Mouse (Mus musculus): ENCODE measurements around the gene Gstt1. TPM values are rescaled to one million over a fixed set of nuclear protein-coding genes. Genes with fewer than 3 reads are reported as not detected.

Gene Gstt1
- total and polyA plus RNA-seq, 3 experiments = 1.3 to 3.8 TPM; not detected in 1

GRCm38 (mm10) chr10:75835761-75836531 is 37.6 kb upstream of the Gstt1 start (continued):
- TF ChIP-seq POLR2A (IDR thresholded peaks at IDR 0.05; ENCODE audit: control insufficient read depth in 1 of 2, insufficient read depth in 1 of 2, low read depth in 1 of 2, low read length in 2 of 2, poor library complexity in 1 of 2) (no peak; a peak in 1 of 4 replicates), ZC3H11A (IDR thresholded peaks at IDR 0.05; ENCODE audit: low read depth, low read length) (no peak), RAD21 (IDR thresholded peaks at IDR 0.05; ENCODE audit: low read depth, low read length) (no peak), ZKSCAN1 (IDR thresholded peaks at IDR 0.05; ENCODE audit: low read depth, low read length) (no peak), MXI1 (IDR thresholded peaks at IDR 0.05; ENCODE audit: low read depth, low read length) (no peak), ELF1 (IDR thresholded peaks at IDR 0.05; ENCODE audit: low read depth, low read length) (0 out of 2 replicates have a peak, but pooled peaks have one; percentile 37), ZNF384 (IDR thresholded peaks at IDR 0.05; ENCODE audit: low read depth, low read length) (peak; percentile 90), MAZ (IDR thresholded peaks at IDR 0.05; ENCODE audit: low read depth, low read length) (peak; percentile 68), EP300 (IDR thresholded peaks at IDR 0.05; ENCODE audit: low read depth in 1 of 2, low read length in 2 of 2) (peak in 1 of 2 experiments; percentile 42; a peak in 1 of 4 replicates), CTCF (IDR thresholded peaks at IDR 0.05 in 2 of 3, conservative IDR thresholded peaks at IDR 0.05 in 1 of 3; ENCODE audit: control insufficient read depth in 1 of 3, insufficient read depth in 1 of 3, low read depth in 2 of 3, low read length in 3 of 3, poor library complexity in 1 of 3, severe bottlenecking in 1 of 3) (peak in 1 of 3 experiments; percentile 33; a peak in 2 of 6 replicates), CHD2 (IDR thresholded peaks at IDR 0.05; ENCODE audit: low read length) (no peak), SIN3A (IDR thresholded peaks at IDR 0.05; ENCODE audit: low read length) (peak; percentile 69), TCF12 (IDR thresholded peaks at IDR 0.05; ENCODE audit: low read depth, low read length) (no peak), MAX (IDR thresholded peaks at IDR 0.05; ENCODE audit: low read length) (no peak), BHLHE40 (IDR thresholded peaks at IDR 0.05; ENCODE audit: borderline replicate concordance, low read depth, low read length) (no peak), NRF1 (IDR thresholded peaks at IDR 0.05; ENCODE audit: insufficient read depth, low read depth, low read length, poor library complexity, severe bottlenecking) (no peak), E2F4 (IDR thresholded peaks at IDR 0.05; ENCODE audit: borderline replicate concordance, low read depth, low read length) (no peak), MYC (IDR thresholded peaks at IDR 0.05; ENCODE audit: low read depth, low read length) (no peak), HCFC1 (IDR thresholded peaks at IDR 0.05; ENCODE audit: low read depth, low read length) (peak; percentile 66; the same call in 1 of the 2 replicates), TBP (IDR thresholded peaks at IDR 0.05; ENCODE audit: low read depth, low read length) (0 out of 2 replicates have a peak, but pooled peaks have one; percentile 41), CHD1 (IDR thresholded peaks at IDR 0.05; ENCODE audit: low read depth, low read length) (no peak), GATA1 (IDR thresholded peaks at IDR 0.05; ENCODE audit: low read depth, low read length) (no peak)

GRCm38 (mm10) chr10:75835307-75835706 is 36.9 kb upstream of the Gstt1 start:
- peak overlapping the region; percentile 99 for H3K27ac ChIP-seq (ENCODE audit: control insufficient read depth, low read depth, low read length)
- H3K27me3 ChIP-seq (ENCODE audit: control insufficient read depth in 1 of 2, insufficient read depth in 2 of 2, low read length in 2 of 2) = no peaks in the 10 kb centered on the region
- H3K4me1 ChIP-seq (ENCODE audit: control insufficient read depth in 1 of 2, insufficient read depth in 2 of 2, low read length in 2 of 2) = peaks cover 6 to 22% of the 10 kb centered on the region in 2 experiments
- peak overlapping the region; percentile 61 to 69 for H3K4me3 ChIP-seq (ENCODE audit: control insufficient read depth in 1 of 2, insufficient read depth in 1 of 2, low read depth in 2 of 2, low read length in 2 of 2)
- H3K9ac ChIP-seq (ENCODE audit: control insufficient read depth, low read depth, low read length, poor library complexity, severe bottlenecking) = peak overlapping the region; percentile 88
- H3K36me3 ChIP-seq (ENCODE audit: control insufficient read depth in 1 of 2, insufficient read depth in 2 of 2, low read length in 2 of 2) = peaks cover 0 to 19% of the 10 kb centered on the region in 2 experiments; a peak in 2 of 4 replicates
- H3K9me3 ChIP-seq (replicated peaks; ENCODE audit: insufficient read depth, low read length) = no peaks in the 10 kb centered on the region
- no peaks in the 10 kb centered on the region; the same call in 1 of the 2 replicates for H3K79me2 ChIP-seq (ENCODE audit: control insufficient read depth, insufficient read depth, low read length, poor library complexity)
- DNase-seq (ENCODE audit: low read depth, low spot score) = peak; percentile 93
- TF ChIP-seq RAD21 (IDR thresholded peaks at IDR 0.05; ENCODE audit: low read depth, low read length) (no peak), RCOR1 (IDR thresholded peaks at IDR 0.05; ENCODE audit: low read depth, low read length) (no peak), ZNF384 (IDR thresholded peaks at IDR 0.05; ENCODE audit: low read depth, low read length) (no peak), POLR2A (IDR thresholded peaks at IDR 0.05; ENCODE audit: control insufficient read depth in 1 of 2, insufficient read depth in 1 of 2, low read depth in 1 of 2, low read length in 2 of 2, poor library complexity in 1 of 2) (peak in 1 of 2 experiments; percentile 64; a peak in 2 of 4 replicates), UBTF (IDR thresholded peaks at IDR 0.05; ENCODE audit: borderline replicate concordance, insufficient read depth, low read depth, low read length) (no peak), ZMIZ1 (IDR thresholded peaks at IDR 0.05; ENCODE audit: low read depth, low read length) (no peak), TAL1 (IDR thresholded peaks at IDR 0.05; ENCODE audit: low read length) (no peak), KAT2A (conservative IDR thresholded peaks at IDR 0.05; ENCODE audit: low read depth, low read length) (no peak), ELF1 (IDR thresholded peaks at IDR 0.05; ENCODE audit: low read depth, low read length) (no peak), TCF12 (IDR thresholded peaks at IDR 0.05; ENCODE audit: low read depth, low read length) (no peak), ZKSCAN1 (IDR thresholded peaks at IDR 0.05; ENCODE audit: low read depth, low read length) (no peak), HCFC1 (IDR thresholded peaks at IDR 0.05; ENCODE audit: low read depth, low read length) (no peak), MAZ (IDR thresholded peaks at IDR 0.05; ENCODE audit: low read depth, low read length) (peak; percentile 53), JUND (IDR thresholded peaks at IDR 0.05; ENCODE audit: low read depth, low read length) (no peak), POLR2AphosphoS2 (IDR thresholded peaks at IDR 0.05; ENCODE audit: low read length) (no peak), TBP (IDR thresholded peaks at IDR 0.05; ENCODE audit: low read depth, low read length) (peak; percentile 60; the same call in 1 of the 2 replicates), USF1 (IDR thresholded peaks at IDR 0.05; ENCODE audit: low read depth, low read length) (peak; percentile 91), MYC (IDR thresholded peaks at IDR 0.05; ENCODE audit: low read depth, low read length) (peak; percentile 98), NELFE (IDR thresholded peaks at IDR 0.05; ENCODE audit: low read depth, low read length) (peak; percentile 36), ETS1 (IDR thresholded peaks at IDR 0.05; ENCODE audit: low read depth, low read length) (peak; percentile 39; the same call in 1 of the 2 replicates)

All from MEL (cell line).